Mouse (Mus musculus): ENCODE measurements around the gene Tbc1d9. TPM values are rescaled to one million over a fixed set of nuclear protein-coding genes. Genes with fewer than 3 reads are reported as not detected.

Tbc1d9 gene
- total and polyA plus RNA-seq, 2 experiments, result 0.62 to 1.6 TPM

GRCm38 (mm10) chr8:83320543-83320942 lies 155.4 kb downstream of the Tbc1d9 start:
- no peaks in the 10 kb centered on the region for H3K4me1 ChIP-seq (ENCODE audit: control insufficient read depth, insufficient read depth, low read length)
- peaks cover 33% of the 10 kb centered on the region for H3K36me3 ChIP-seq (ENCODE audit: control insufficient read depth, insufficient read depth, low read length)
- no peaks in the 10 kb centered on the region for H3K27me3 ChIP-seq (ENCODE audit: control insufficient read depth, insufficient read depth, low read length)
- H3K27ac ChIP-seq (replicated peaks; ENCODE audit: insufficient read depth, low read depth, low read length), result no peak overlapping the region
- no peak for DNase-seq (ENCODE audit: extremely low read depth, low read depth, low spot score)
- no peak overlapping the region for H3K9ac ChIP-seq (ENCODE audit: low read depth, low read length)
- no peak overlapping the region for H3K4me3 ChIP-seq (ENCODE audit: insufficient read depth, low read depth, low read length)
- 96% methylated on average over 3 of the region's 3 CpGs for WGBS
- H3K79me2 ChIP-seq (ENCODE audit: control insufficient read depth, insufficient read depth, low read length), result no peaks in the 10 kb centered on the region
- TF ChIP-seq POLR2A (IDR thresholded peaks at IDR 0.05; ENCODE audit: extremely low read depth, insufficient read depth, low read length) (no peak), CTCF (IDR thresholded peaks at IDR 0.05; ENCODE audit: low read depth, low read length) (no peak)

GRCm38 (mm10) chr8:83322374-83322773 lies 157.2 kb downstream of the Tbc1d9 start:
- no peak for DNase-seq (ENCODE audit: extremely low read depth, low read depth, low spot score)
- WGBS, result 93% methylated on average over 6 of the region's 6 CpGs
- no peak overlapping the region for H3K27ac ChIP-seq (replicated peaks; ENCODE audit: insufficient read depth, low read depth, low read length)
- TF ChIP-seq CTCF (IDR thresholded peaks at IDR 0.05; ENCODE audit: low read depth, low read length) (no peak), POLR2A (IDR thresholded peaks at IDR 0.05; ENCODE audit: extremely low read depth, insufficient read depth, low read length) (no peak)
- H3K4me1 ChIP-seq (ENCODE audit: control insufficient read depth, insufficient read depth, low read length), result no peaks in the 10 kb centered on the region
- no peak overlapping the region for H3K9ac ChIP-seq (ENCODE audit: low read depth, low read length)
- peaks cover 23% of the 10 kb centered on the region for H3K36me3 ChIP-seq (ENCODE audit: control insufficient read depth, insufficient read depth, low read length)
- H3K4me3 ChIP-seq (ENCODE audit: insufficient read depth, low read depth, low read length), result no peak overlapping the region
- H3K79me2 ChIP-seq (ENCODE audit: control insufficient read depth, insufficient read depth, low read length), result no peaks in the 10 kb centered on the region
- H3K27me3 ChIP-seq (ENCODE audit: control insufficient read depth, insufficient read depth, low read length), result no peaks in the 10 kb centered on the region

Other genes starting within 250 kb of the Tbc1d9 start
- gene Gm10645, start 818 bp downstream of the Tbc1d9 start, total RNA-seq (2014; rRNA removed), result not detected in 2 replicates
- gene Gm10645, start 818 bp downstream of the Tbc1d9 start, polyA plus RNA-seq (2012; rRNA removed), result 0.13 TPM in 1 of 2 replicates, not detected in the other
- gene Ucp1, start 125.0 kb downstream of the Tbc1d9 start, total RNA-seq (2014; rRNA removed), result 0.81 and 0.83 TPM in 2 replicates
- gene Ucp1, start 125.0 kb downstream of the Tbc1d9 start, polyA plus RNA-seq (2012; rRNA removed), result 0.05 TPM in 1 of 2 replicates, not detected in the other
- 11.2 and 15.9 TPM in 2 replicates for gene Elmod2, start 167.1 kb downstream of the Tbc1d9 start, total RNA-seq (2014; rRNA removed)
- 1.9 and 2.0 TPM in 2 replicates for gene Elmod2, start 167.1 kb downstream of the Tbc1d9 start, polyA plus RNA-seq (2012; rRNA removed)
- not detected in 2 replicates for gene Mgat4d, start 183.1 kb downstream of the Tbc1d9 start, total RNA-seq (2014; rRNA removed)
- not detected in 2 replicates for gene Mgat4d, start 183.1 kb downstream of the Tbc1d9 start, polyA plus RNA-seq (2012; rRNA removed)
- not detected in 2 replicates for gene Clgn, start 224.5 kb downstream of the Tbc1d9 start, total RNA-seq (2014; rRNA removed)
- not detected in 2 replicates for gene Clgn, start 224.5 kb downstream of the Tbc1d9 start, polyA plus RNA-seq (2012; rRNA removed)

Data from liver, adult 2 months (tissue).